Mouse (Mus musculus): ENCODE results near the gene Ntn5.

DNA sequence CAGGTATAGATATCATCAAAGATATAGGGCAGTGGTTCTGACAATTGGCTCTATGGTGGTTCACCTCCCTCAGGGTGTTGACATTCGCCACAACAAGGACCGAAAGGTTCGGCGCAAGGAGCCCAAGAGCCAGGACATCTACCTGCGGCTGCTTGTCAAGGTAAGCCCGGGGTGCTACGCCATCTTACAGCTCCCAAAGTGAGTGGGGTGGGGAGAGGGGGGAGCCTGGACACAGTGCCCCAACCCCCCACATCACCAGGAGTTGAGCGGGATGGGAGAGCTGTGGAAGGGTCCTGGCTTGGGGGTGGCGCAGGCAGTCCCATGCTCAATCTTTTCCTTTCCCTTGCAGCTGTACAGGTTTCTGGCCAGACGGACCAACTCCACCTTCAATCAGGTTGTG, 35.4 kb downstream of the Ntn5 start:
- TF ChIP-seq CTCF (IDR thresholded peaks at IDR 0.05; ENCODE audit: low read depth, low read length) (no peak), POLR2A (IDR thresholded peaks at IDR 0.05; ENCODE audit: borderline replicate concordance, low read depth, low read length) (no peak)

All from bone marrow macrophage, adult 2 months (primary cell).